Mouse (Mus musculus) hindbrain, embryonic 16.5 days (tissue): ENCODE measurements around the gene Gm45716. TPM values are rescaled to one million over a fixed set of nuclear protein-coding genes. Genes with fewer than 3 reads are reported as not detected.

Experiments
- ATAC-seq: fragments of 200-750 bp; cut with Nextera tagmentation; 2 replicates; pipeline ENCODE4 v1.8.0; 2017; ENCODE audit warnings: moderate TSS enrichment, moderate library complexity
- H3K27ac ChIP-seq: fragments of 300-500 bp; sonication (generic); 2 replicates; pipeline ENCODE4 v1.5.1; 2014; ENCODE audit warnings: low read depth, mild to moderate bottlenecking, control low read depth, low read length, moderate library complexity
- H3K27me3 ChIP-seq: fragments of 300-500 bp; sonication (generic); replicated peaks from 2 replicates; pipeline ENCODE4 v1.6.1; 2014; ENCODE audit warnings: low read length; ENCODE audit not compliant: control insufficient read depth, insufficient read depth
- H3K36me3 ChIP-seq: fragments of 300-500 bp; sonication (generic); 2 replicates; pipeline ENCODE4 v1.6.1; 2014; ENCODE audit warnings: mild to moderate bottlenecking, low read length, moderate library complexity, mixed read lengths; ENCODE audit not compliant: control insufficient read depth, insufficient read depth
- H3K4me1 ChIP-seq: fragments of 300-500 bp; sonication (generic); 2 replicates; pipeline ENCODE4 v1.6.1; 2014; ENCODE audit warnings: low read depth, low read length; ENCODE audit not compliant: control insufficient read depth, insufficient read depth
- H3K4me2 ChIP-seq: fragments of 300-500 bp; sonication (generic); 2 replicates; pipeline ENCODE4 v1.6.1; 2014; ENCODE audit warnings: mild to moderate bottlenecking, low read length, control low read depth, moderate library complexity
- H3K4me3 ChIP-seq: fragments of 300-500 bp; sonication (generic); 2 replicates; pipeline ENCODE4 v1.5.1; 2014; ENCODE audit warnings: mild to moderate bottlenecking, low read length, control low read depth, moderate library complexity
- H3K9ac ChIP-seq: fragments of 300-500 bp; sonication (generic); 2 replicates; pipeline ENCODE4 v1.6.1; 2014; ENCODE audit warnings: low read depth, mild to moderate bottlenecking, control low read depth, low read length, moderate library complexity
- H3K9me3 ChIP-seq: fragments of 300-500 bp; sonication (generic); 2 replicates; pipeline ENCODE4 v1.6.1; 2014; ENCODE audit warnings: mild to moderate bottlenecking, low read length, moderate library complexity; ENCODE audit not compliant: control insufficient read depth
- WGBS: fragments of 180-500 bp; shearing (Covaris S2); extraction: QIAGEN DNeasy Blood & Tissue Kit; methylation state at CpG from one replicate; pipeline ENCODE4 v1.1.7; 2014; 5-methylcytosine and 5-hydroxymethylcytosine counted together
- polyA plus RNA-seq: library from polyadenylated mRNA; unstranded; fragments of >200 nt; fragmentation: Nextera tagmentation; extraction: Ambion mirVana; gene quantifications from 2 replicates; pipeline ENCODE4 v1.2.1, GENCODE M21; 2015

Gene Gm45716
- polyA plus RNA-seq, 1 experiment from 2014 or later: 19.1 TPM

DNA sequence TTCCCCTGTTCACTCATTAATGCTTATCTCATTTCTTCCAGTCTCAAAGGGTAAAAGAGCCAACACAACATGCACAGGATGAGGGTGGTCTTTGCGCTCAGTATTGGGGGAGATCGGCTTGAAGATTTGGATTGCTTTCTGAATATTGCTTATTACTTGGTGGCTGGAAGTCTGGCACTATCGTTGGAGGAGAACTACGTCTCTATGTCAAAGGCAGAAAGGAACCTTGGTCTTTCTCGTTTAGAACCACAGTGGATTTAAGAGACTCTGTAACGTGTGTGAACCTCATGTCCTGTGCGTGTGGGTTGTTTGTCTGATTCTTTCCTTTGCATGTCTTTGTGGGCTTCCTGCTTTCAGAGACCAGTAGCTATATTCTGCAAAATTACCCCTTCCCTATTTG lies 63.2 kb downstream of the Gm45716 start:
- H3K27me3 ChIP-seq: no peaks in the 10 kb centered on the region
- H3K9ac ChIP-seq: peak overlapping the region; percentile 95
- no peak overlapping the region for H3K27ac ChIP-seq
- 49% methylated on average over 7 of the region's 7 CpGs for WGBS
- peak overlapping the region; percentile 87 for H3K4me3 ChIP-seq
- H3K4me1 ChIP-seq: peaks cover 19% of the 10 kb centered on the region
- peak overlapping the region; percentile 73 for H3K4me2 ChIP-seq
- no peaks in the 10 kb centered on the region for H3K36me3 ChIP-seq
- no peaks in the 10 kb centered on the region for H3K9me3 ChIP-seq
- ATAC-seq: no peak

DNA sequence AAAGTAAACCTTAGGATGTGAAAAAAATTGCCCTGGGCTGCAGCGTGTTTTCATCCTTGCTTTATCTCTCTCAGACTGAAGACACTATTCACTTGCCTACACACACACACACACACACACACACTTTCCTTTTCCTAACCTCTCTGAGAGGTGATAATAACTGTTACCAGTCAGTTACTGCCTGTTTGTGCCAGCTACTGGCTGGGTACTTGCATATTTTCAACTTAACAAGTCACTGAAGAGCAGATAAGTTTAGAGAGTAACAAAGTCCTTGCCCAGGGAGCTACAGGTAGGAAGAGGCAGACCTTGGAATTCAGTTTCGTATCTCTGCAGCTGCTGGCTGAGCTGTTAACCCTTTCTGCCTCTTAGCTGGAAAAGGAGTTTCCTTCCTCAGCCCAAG lies 64.4 kb downstream of the Gm45716 start:
- Histone ChIP-seq H3K27ac (no peak overlapping the region), H3K9ac (no peak overlapping the region), H3K9me3 (no peaks in the 10 kb centered on the region), H3K4me2 (no peak overlapping the region), H3K27me3 (no peaks in the 10 kb centered on the region), H3K4me1 (peaks cover 19% of the 10 kb centered on the region), H3K36me3 (no peaks in the 10 kb centered on the region), H3K4me3 (no peak overlapping the region)
- 34% methylated on average over 2 of the region's 2 CpGs for WGBS
- no peak for ATAC-seq

GRCm38 (mm10) chr11:90252366-90252765 lies 64.9 kb downstream of the Gm45716 start:
- H3K4me1 ChIP-seq: peaks cover 19% of the 10 kb centered on the region
- no peak overlapping the region for H3K4me3 ChIP-seq
- WGBS: 67% methylated on average over 8 of the region's 8 CpGs
- no peak for ATAC-seq
- no peaks in the 10 kb centered on the region for H3K9me3 ChIP-seq
- no peaks in the 10 kb centered on the region for H3K27me3 ChIP-seq
- H3K9ac ChIP-seq: no peak overlapping the region
- 0 out of 2 replicates have a peak overlapping the region, but pooled peaks have one; percentile 6 for H3K4me2 ChIP-seq
- H3K27ac ChIP-seq: no peak overlapping the region
- H3K36me3 ChIP-seq: no peaks in the 10 kb centered on the region

DNA sequence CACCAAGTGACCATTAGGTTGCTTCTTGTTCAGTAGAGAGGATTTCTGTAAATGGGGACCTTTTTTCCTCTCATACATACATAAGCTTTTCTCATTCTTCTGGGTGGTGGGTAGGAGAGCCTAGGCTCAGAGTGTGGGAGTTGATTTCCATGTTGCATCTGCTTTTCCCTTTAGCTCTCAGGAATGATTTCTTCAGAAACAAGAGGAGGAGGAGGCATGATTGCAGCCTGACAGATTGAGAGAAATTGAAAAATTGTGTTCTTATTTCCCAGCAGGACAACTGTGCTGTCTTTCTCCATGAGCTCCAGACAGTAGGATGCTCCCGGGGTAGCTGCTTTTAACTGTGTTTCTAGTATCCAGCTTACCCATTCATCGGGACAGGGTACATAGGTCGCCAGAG lies 67.1 kb downstream of the Gm45716 start:
- Histone ChIP-seq H3K4me1 (peaks cover 19% of the 10 kb centered on the region), H3K27me3 (no peaks in the 10 kb centered on the region), H3K9ac (no peak overlapping the region), H3K4me2 (no peak overlapping the region), H3K36me3 (no peaks in the 10 kb centered on the region), H3K4me3 (no peak overlapping the region), H3K27ac (no peak overlapping the region), H3K9me3 (no peaks in the 10 kb centered on the region)
- WGBS: 86% methylated on average over 3 of the region's 3 CpGs
- ATAC-seq: no peak

GRCm38 (mm10) chr11:90255687-90256086 lies 68.2 kb downstream of the Gm45716 start:
- H3K36me3 ChIP-seq: peaks cover 2% of the 10 kb centered on the region; the same call in 1 of the 2 replicates
- WGBS: 80% methylated on average over 6 of the region's 6 CpGs
- no peak overlapping the region for H3K27ac ChIP-seq
- H3K4me3 ChIP-seq: no peak overlapping the region
- no peak overlapping the region for H3K4me2 ChIP-seq
- no peaks in the 10 kb centered on the region for H3K9me3 ChIP-seq
- H3K9ac ChIP-seq: no peak overlapping the region
- H3K4me1 ChIP-seq: peaks cover 14% of the 10 kb centered on the region
- H3K27me3 ChIP-seq: no peaks in the 10 kb centered on the region
- ATAC-seq: peak; percentile 37; the same call in 1 of the 2 replicates

- Histone ChIP-seq H3K27ac (no peak overlapping the region), H3K4me3 (no peak overlapping the region), H3K9me3 (no peaks in the 10 kb centered on the region), H3K4me1 (peaks cover 8% of the 10 kb centered on the region), H3K36me3 (peaks cover 10% of the 10 kb centered on the region), H3K27me3 (no peaks in the 10 kb centered on the region), H3K9ac (no peak overlapping the region), H3K4me2 (no peak overlapping the region)
- WGBS: 90% methylated on average over 16 of the region's 16 CpGs
- ATAC-seq: no peak
Measured at GRCm38 (mm10) chr11:90256833-90257525, 69.5 kb downstream of the Gm45716 start.

DNA sequence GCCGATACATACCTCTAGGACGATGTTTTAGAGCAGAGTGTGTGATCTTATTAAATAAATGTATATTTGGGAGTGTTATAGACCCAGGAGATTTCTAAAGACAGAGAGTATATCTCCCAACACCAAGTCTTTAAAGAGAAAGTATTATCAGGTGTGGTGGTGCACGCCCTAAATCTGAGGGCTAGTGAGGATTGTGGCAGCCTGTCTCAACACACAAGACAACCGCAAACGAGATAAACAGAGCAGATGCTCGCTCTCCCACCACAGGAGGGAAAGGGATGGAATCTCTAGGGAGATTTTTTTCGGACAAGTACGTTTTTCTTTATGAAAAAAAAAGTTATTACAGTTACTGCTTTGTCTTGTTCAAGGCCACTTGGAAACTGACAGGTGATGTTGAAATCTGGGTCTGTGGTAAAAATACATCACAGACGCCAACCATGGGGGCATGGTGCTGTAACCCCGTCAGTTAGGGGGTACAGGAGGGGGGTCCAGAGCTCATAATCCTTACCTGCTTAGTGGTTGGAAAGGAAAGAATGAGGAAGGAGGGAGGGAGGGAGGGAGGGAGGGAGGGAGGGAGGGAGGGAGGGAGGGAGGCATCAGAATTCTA lies 70.9 kb downstream of the Gm45716 start:
- H3K36me3 ChIP-seq: peaks cover 22% of the 10 kb centered on the region
- no peak overlapping the region for H3K4me2 ChIP-seq
- no peak overlapping the region for H3K4me3 ChIP-seq
- no peak overlapping the region for H3K9ac ChIP-seq
- H3K4me1 ChIP-seq: no peaks in the 10 kb centered on the region
- H3K9me3 ChIP-seq: no peaks in the 10 kb centered on the region
- no peaks in the 10 kb centered on the region for H3K27me3 ChIP-seq
- no peak overlapping the region for H3K27ac ChIP-seq
- no peak for ATAC-seq
- 81% methylated on average over 10 of the region's 10 CpGs for WGBS

DNA sequence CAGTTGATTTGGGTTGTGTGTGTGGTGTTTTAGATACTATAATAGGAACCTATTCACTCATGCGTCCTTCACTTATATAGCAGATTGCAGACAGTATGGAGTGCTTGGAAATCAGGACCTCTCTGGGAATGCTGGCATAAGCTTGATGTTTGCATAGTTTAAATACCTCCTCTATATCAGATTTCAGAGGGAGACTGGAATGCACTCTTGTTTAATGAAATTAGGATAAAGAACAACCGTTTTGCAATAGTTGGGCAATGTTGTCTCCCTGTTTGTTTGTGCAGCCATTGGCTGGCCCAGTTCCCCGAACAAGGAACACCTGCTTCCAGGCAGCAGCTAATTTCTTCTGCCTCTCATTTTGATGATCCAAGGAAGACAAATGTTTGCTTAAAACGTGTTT lies 71.6 kb downstream of the Gm45716 start:
- ATAC-seq: no peak
- Histone ChIP-seq H3K9me3 (no peaks in the 10 kb centered on the region), H3K4me3 (no peak overlapping the region), H3K27ac (no peak overlapping the region), H3K36me3 (peaks cover 24% of the 10 kb centered on the region), H3K4me2 (no peak overlapping the region), H3K9ac (no peak overlapping the region), H3K4me1 (no peaks in the 10 kb centered on the region), H3K27me3 (no peaks in the 10 kb centered on the region)
- WGBS: 61% methylated on average over 4 of the region's 4 CpGs

DNA sequence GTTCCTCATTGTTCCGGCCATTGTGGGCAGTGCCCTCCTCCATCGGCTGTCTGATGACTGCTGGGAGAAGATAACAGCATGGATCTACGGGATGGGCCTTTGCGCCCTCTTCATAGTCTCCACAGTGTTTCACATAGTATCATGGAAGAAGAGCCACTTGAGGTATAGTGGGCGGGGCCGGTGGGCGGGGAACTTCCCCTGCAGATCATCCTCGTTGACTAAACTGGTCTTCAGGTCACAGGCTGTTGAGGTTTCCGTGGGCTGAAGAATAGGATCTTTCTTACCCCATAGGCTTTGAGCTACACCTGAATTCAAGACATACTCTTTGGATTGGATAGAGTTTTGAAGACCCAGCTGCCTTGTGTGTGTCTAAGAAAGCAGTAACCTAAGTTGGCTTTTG lies 72.3 kb downstream of the Gm45716 start:
- Histone ChIP-seq H3K36me3 (peaks cover 29% of the 10 kb centered on the region), H3K27me3 (no peaks in the 10 kb centered on the region), H3K27ac (no peak overlapping the region), H3K9me3 (no peaks in the 10 kb centered on the region), H3K4me1 (no peaks in the 10 kb centered on the region), H3K9ac (no peak overlapping the region), H3K4me2 (no peak overlapping the region), H3K4me3 (no peak overlapping the region)
- no peak for ATAC-seq
- 89% methylated on average over 9 of the region's 9 CpGs for WGBS
